ENCODE assay signal across 31 mouse cellular contexts in the genomic region with DNA sequence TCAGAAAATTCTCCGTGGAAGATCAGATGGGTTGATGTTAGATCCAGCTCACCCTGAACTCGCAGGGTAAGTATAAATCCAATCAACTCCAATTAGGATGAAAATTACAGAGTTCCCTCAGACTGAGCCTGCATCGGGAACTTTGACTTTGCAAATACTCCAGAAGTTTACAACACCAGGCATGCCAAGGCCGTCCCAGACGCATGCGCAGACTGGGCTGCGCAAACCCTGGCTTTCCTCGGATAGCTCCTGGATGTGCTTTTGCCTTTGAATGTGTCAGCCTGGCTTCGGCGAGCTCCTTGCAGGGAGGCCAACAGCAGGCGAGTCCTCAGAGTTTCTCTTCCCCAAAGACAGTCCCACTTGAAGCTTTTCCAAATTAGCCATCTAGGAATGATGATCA.
DNase-seq lines count a peak whose midpoint lies in the region; ATAC-seq lines count a peak whose summit lies in the region.
"Had no signal": no experiment of that assay in that cellular context is flagged by ENCODE, and none has a peak within 500 bp of the region (broad histone marks: within the 10 kb centered on the region; RNA-seq: fewer than 3 reads in every experiment).

No protein-coding gene starts in this region.

- H3K9me3 ChIP-seq in embryonic facial prominence, embryonic 10.5 days = no peaks in the 10 kb centered on the region
- no peaks in the 10 kb centered on the region for H3K9me3 ChIP-seq in heart, embryonic 11.5 days (replicated peaks; ENCODE audit: control insufficient read depth, low read length)
- H3K9me3 ChIP-seq: embryonic facial prominence, embryonic 12.5 days; forebrain, embryonic 15.5 days; heart, embryonic 10.5 days; hindbrain, embryonic 12.5 days; intestine, embryonic 15.5 days; liver, embryonic 15.5 days; lung, embryonic 15.5 days had no signal

- 85% methylated on average over 11 of the region's 11 CpGs for WGBS in embryonic facial prominence, embryonic 10.5 days
- 87% methylated on average over 11 of the region's 11 CpGs for WGBS in heart, embryonic 11.5 days (ENCODE audit: insufficient replicate concordance)

- H3K9ac ChIP-seq in heart, embryonic 11.5 days (ENCODE audit: low read depth, low read length) = no peak overlapping the region
- H3K9ac ChIP-seq: embryonic facial prominence, embryonic 12.5 days; forebrain, embryonic 15.5 days; hindbrain, embryonic 12.5 days; intestine, embryonic 15.5 days; liver, embryonic 15.5 days; lung, embryonic 15.5 days had no signal

- H3K4me2 ChIP-seq in heart, embryonic 11.5 days = no peak overlapping the region
- H3K4me2 ChIP-seq: embryonic facial prominence, embryonic 12.5 days; forebrain, embryonic 15.5 days; hindbrain, embryonic 12.5 days; intestine, embryonic 15.5 days; liver, embryonic 15.5 days; lung, embryonic 15.5 days had no signal

- H3K36me3 ChIP-seq in embryonic facial prominence, embryonic 10.5 days (replicated peaks) = no peaks in the 10 kb centered on the region
- H3K36me3 ChIP-seq in heart, embryonic 11.5 days (ENCODE audit: control insufficient read depth, insufficient read depth, low read length) = no peaks in the 10 kb centered on the region
- H3K36me3 ChIP-seq: embryonic facial prominence, embryonic 12.5 days; forebrain, embryonic 15.5 days; G1E; heart, embryonic 10.5 days; hindbrain, embryonic 12.5 days; intestine, embryonic 15.5 days; liver, embryonic 15.5 days; lung, embryonic 15.5 days had no signal

- H3K4me3 ChIP-seq in embryonic facial prominence, embryonic 10.5 days = no peak overlapping the region
- no peak overlapping the region for H3K4me3 ChIP-seq in heart, embryonic 11.5 days (ENCODE audit: low read depth, low read length)
- H3K4me3 ChIP-seq: embryonic facial prominence, embryonic 12.5 days; forebrain, embryonic 15.5 days; heart, embryonic 10.5 days; hindbrain, embryonic 12.5 days; intestine, embryonic 15.5 days; liver, embryonic 15.5 days; lung, embryonic 15.5 days had no signal

- H3K27ac ChIP-seq in embryonic facial prominence, embryonic 10.5 days (replicated peaks) = no peak overlapping the region
- no peak overlapping the region for H3K27ac ChIP-seq in heart, embryonic 11.5 days (ENCODE audit: low read depth, low read length)
- H3K27ac ChIP-seq: embryonic facial prominence, embryonic 12.5 days; forebrain, embryonic 15.5 days; heart, embryonic 10.5 days; hindbrain, embryonic 12.5 days; hindbrain, postnatal 0 days; intestine, embryonic 15.5 days; liver, embryonic 15.5 days; lung, embryonic 15.5 days; stomach, postnatal 0 days had no signal

- H3K27me3 ChIP-seq in embryonic facial prominence, embryonic 10.5 days (replicated peaks; ENCODE audit: low read depth, poor library complexity, severe bottlenecking) = 0 out of 2 replicates have a peak, but pooled peaks cover 9% of the 10 kb centered on the region
- H3K27me3 ChIP-seq in heart, embryonic 11.5 days (ENCODE audit: control insufficient read depth, insufficient read depth, low read length) = peaks cover 9% of the 10 kb centered on the region
- H3K27me3 ChIP-seq: CH12.LX; embryonic facial prominence, embryonic 12.5 days; forebrain, embryonic 15.5 days; intestine, embryonic 15.5 days; liver, embryonic 15.5 days; lung, embryonic 15.5 days had no signal

- peak; percentile 34 for DNase-seq in lung, postnatal 10 days
- no peak for DNase-seq in lung, postnatal 25 days (ENCODE audit: low spot score)
- peak; percentile 63 for DNase-seq in R1 (ENCODE audit: low read depth, low spot score)
- peak; percentile 62 to 73 for DNase-seq in adrenal gland, adult (ENCODE audit: inconsistent age in 2 of 2, low spot score in 1 of 2)
- DNase-seq in adrenal gland, postnatal 25 days = peak; percentile 51
- DNase-seq in embryonic facial prominence, embryonic 10.5 days (ENCODE audit: low spot score) = no peak
- no peak for DNase-seq in cerebellum, adult 9-11 months
- DNase-seq: cerebellum, adult 2 months; cerebellum, postnatal 36 days; gastrocnemius, postnatal 25 days; heart, adult 11 months; heart, postnatal 36 days; kidney, adult 2 months; kidney, postnatal 36 days; layer of hippocampus, postnatal 36 days; left cerebral cortex, postnatal 4 days; midbrain, embryonic 14.5 days; right cerebral cortex, postnatal 4 days; thymus, postnatal 14 days had no signal

- no peak for ATAC-seq in heart, embryonic 11.5 days (replicated peaks; ENCODE audit: insufficient number of reproducible peaks, low FRiP score, low TSS enrichment)
- ATAC-seq: forebrain, embryonic 15.5 days; hindbrain, postnatal 0 days; intestine, embryonic 15.5 days had no signal

- peaks cover 8% of the 10 kb centered on the region for H3K4me1 ChIP-seq in embryonic facial prominence, embryonic 10.5 days
- no peaks in the 10 kb centered on the region for H3K4me1 ChIP-seq in heart, embryonic 11.5 days (ENCODE audit: control insufficient read depth, insufficient read depth, low read length)
- H3K4me1 ChIP-seq: forebrain, embryonic 15.5 days; heart, embryonic 10.5 days; hindbrain, embryonic 12.5 days; intestine, embryonic 15.5 days; liver, embryonic 15.5 days had no signal

Comparison
In these comparisons a context has a peak if more than half of its experiments do, and no peak if none do; other contexts are left out.
1. DNase-seq: peak in lung, postnatal 10 days (single experiment), R1 (single experiment), adrenal gland, adult (2 of 2) and adrenal gland, postnatal 25 days (single experiment); none in lung, postnatal 25 days (single experiment), embryonic facial prominence, embryonic 10.5 days (single experiment) and cerebellum, adult 9-11 months (single experiment).